Comparison of ENCODE assay signal across 18 mouse cellular contexts in the genomic region with DNA sequence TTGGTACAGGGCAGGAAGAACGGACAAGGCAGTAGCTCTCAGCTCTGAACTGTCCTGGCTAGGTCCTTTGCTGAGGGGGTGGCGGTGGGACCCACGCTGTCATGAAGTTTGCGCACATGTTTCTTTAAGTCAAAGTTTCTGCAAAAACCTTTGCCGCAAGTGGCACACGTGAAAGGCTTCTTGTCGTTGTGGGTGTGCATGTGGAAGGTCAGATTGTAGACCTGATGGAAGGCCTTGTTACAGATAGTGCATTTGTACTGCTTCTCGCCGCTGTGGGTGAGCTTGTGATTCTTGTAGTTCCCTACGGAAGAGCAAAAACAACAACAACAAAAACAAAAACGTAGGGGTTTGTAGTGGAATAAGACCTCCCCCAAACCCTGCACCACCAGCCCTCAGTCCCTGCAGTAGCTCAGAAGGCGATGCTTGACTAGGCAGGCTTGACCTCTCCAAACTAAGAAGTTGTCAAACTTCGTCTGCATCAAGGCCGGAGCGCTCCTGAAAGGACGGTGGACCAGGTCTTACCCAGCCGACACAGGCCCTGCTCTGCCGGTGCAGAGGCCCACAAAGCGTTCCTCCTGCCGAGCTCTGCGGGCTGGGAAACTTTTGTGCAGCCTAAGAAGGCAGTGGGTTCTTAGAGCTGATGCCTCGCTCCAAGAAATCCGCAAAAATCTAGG. TPM values are rescaled to one million over a fixed set of nuclear protein-coding genes. Genes with fewer than 3 reads are reported as not detected.
DNase-seq lines count a peak whose midpoint lies in the region; ATAC-seq and TF ChIP-seq lines count a peak whose summit lies in the region.
"Had no signal": no experiment of that assay in that cellular context is flagged by ENCODE, and none has a peak within 500 bp of the region (broad histone marks: within the 10 kb centered on the region; RNA-seq: fewer than 3 reads in every experiment).

No protein-coding gene starts in this region.

- H3K27ac ChIP-seq in intestine, embryonic 14.5 days (ENCODE audit: low read depth), result no peak overlapping the region
- no peak overlapping the region for H3K27ac ChIP-seq in intestine, embryonic 15.5 days
- H3K27ac ChIP-seq in cortical plate, adult 2 months (ENCODE audit: insufficient read depth, low read length), result peak overlapping the region; percentile 28; the same call in 1 of the 2 replicates
- H3K27ac ChIP-seq in forebrain, embryonic 10.5 days, result peak overlapping the region; percentile 96
- H3K27ac ChIP-seq in cerebellum, adult 2 months (ENCODE audit: insufficient read depth, low read length), result no peak overlapping the region
- H3K27ac ChIP-seq: gastrocnemius, adult 2 months; limb, embryonic 15.5 days; neural tube, embryonic 13.5 days had no signal

- no peak for TF ChIP-seq CTCF in cortical plate, adult 2 months (IDR thresholded peaks at IDR 0.05; ENCODE audit: extremely low read depth, insufficient read depth, low read length)
- TF ChIP-seq CTCF in cerebellum, adult 2 months (IDR thresholded peaks at IDR 0.05; ENCODE audit: borderline replicate concordance, insufficient read depth, low read depth, low read length), result no peak

- no peaks in the 10 kb centered on the region for H3K36me3 ChIP-seq in intestine, embryonic 14.5 days (ENCODE audit: control insufficient read depth, insufficient read depth, low read length)
- H3K36me3 ChIP-seq in intestine, embryonic 15.5 days, result no peaks in the 10 kb centered on the region
- peaks cover 22% of the 10 kb centered on the region for H3K36me3 ChIP-seq in forebrain, embryonic 10.5 days (replicated peaks)
- H3K36me3 ChIP-seq: limb, embryonic 15.5 days; neural tube, embryonic 13.5 days had no signal

- H3K4me2 ChIP-seq in intestine, embryonic 14.5 days (ENCODE audit: low read length), result no peak overlapping the region
- no peak overlapping the region for H3K4me2 ChIP-seq in intestine, embryonic 15.5 days (replicated peaks)
- H3K4me2 ChIP-seq: limb, embryonic 15.5 days; neural tube, embryonic 13.5 days had no signal

- peak; percentile 60 for DNase-seq in intestine, embryonic 14.5 days (ENCODE audit: low spot score)
- DNase-seq in forebrain, embryonic 10.5 days (ENCODE audit: extremely low spot score, low spot score), result peak; percentile 48
- peak; percentile 16 for DNase-seq in mesoderm, embryonic 11.5 days (ENCODE audit: low read depth, low spot score)
- no peak for DNase-seq in cerebellum, adult 2 months
- DNase-seq in ovary, postnatal 14 days (ENCODE audit: low spot score), result no peak
- DNase-seq: B cell, adult 2 months; cerebellum, adult 11 months; gastrocnemius, adult 2 months; heart, postnatal 4 days; kidney, adult 11 months; kidney, postnatal 25 days; lung, adult 2 months had no signal

- H3K4me1 ChIP-seq in intestine, embryonic 14.5 days (replicated peaks; ENCODE audit: control insufficient read depth, insufficient read depth, low read length), result peaks cover 4% of the 10 kb centered on the region; the same call in 1 of the 2 replicates
- peaks cover 18% of the 10 kb centered on the region for H3K4me1 ChIP-seq in intestine, embryonic 15.5 days (replicated peaks)
- no peaks in the 10 kb centered on the region for H3K4me1 ChIP-seq in cortical plate, adult 2 months (ENCODE audit: control insufficient read depth, insufficient read depth, low read length)
- H3K4me1 ChIP-seq in forebrain, embryonic 10.5 days, result peaks cover 94% of the 10 kb centered on the region
- H3K4me1 ChIP-seq in cerebellum, adult 2 months (ENCODE audit: control insufficient read depth, insufficient read depth, low read length), result no peaks in the 10 kb centered on the region; the same call in 1 of the 2 replicates

- TF ChIP-seq POLR2A in cortical plate, adult 2 months (IDR thresholded peaks at IDR 0.05; ENCODE audit: extremely low read depth, insufficient read depth, low read length), result no peak
- TF ChIP-seq POLR2A in cerebellum, adult 2 months (IDR thresholded peaks at IDR 0.05; ENCODE audit: borderline replicate concordance, insufficient read depth, low read length), result no peak

- 1% methylated on average over 23 of the region's 23 CpGs for WGBS in intestine, embryonic 14.5 days
- WGBS in intestine, embryonic 15.5 days, result 4% methylated on average over 23 of the region's 23 CpGs
- WGBS in forebrain, embryonic 10.5 days, result 2% methylated on average over 23 of the region's 23 CpGs
- 43% methylated on average over 23 of the region's 23 CpGs for WGBS in cerebellum, adult 2 months

- H3K4me3 ChIP-seq in intestine, embryonic 14.5 days (ENCODE audit: low read depth, low read length), result no peak overlapping the region
- no peak overlapping the region for H3K4me3 ChIP-seq in intestine, embryonic 15.5 days (replicated peaks)
- H3K4me3 ChIP-seq in cortical plate, adult 2 months (ENCODE audit: insufficient read depth, low read length), result peak overlapping the region; percentile 82
- H3K4me3 ChIP-seq in forebrain, embryonic 10.5 days, result peak overlapping the region; percentile 71
- no peak overlapping the region for H3K4me3 ChIP-seq in cerebellum, adult 2 months (replicated peaks; ENCODE audit: insufficient read depth, low read depth, low read length)
- H3K4me3 ChIP-seq: gastrocnemius, adult 2 months; limb, embryonic 15.5 days; neural tube, embryonic 13.5 days had no signal

- H3K9me3 ChIP-seq in intestine, embryonic 14.5 days (ENCODE audit: control insufficient read depth, low read length), result no peaks in the 10 kb centered on the region
- H3K9me3 ChIP-seq in intestine, embryonic 15.5 days, result no peaks in the 10 kb centered on the region
- H3K9me3 ChIP-seq in forebrain, embryonic 10.5 days, result no peaks in the 10 kb centered on the region
- H3K9me3 ChIP-seq: limb, embryonic 15.5 days; neural tube, embryonic 13.5 days had no signal

- ATAC-seq in intestine, embryonic 14.5 days (replicated peaks; ENCODE audit: low FRiP score, low TSS enrichment, low read depth), result no peak
- ATAC-seq in intestine, embryonic 15.5 days, result no peak
- ATAC-seq in inflammation-experienced regulatory T-cells, adult 6 months, result no peak

- no peak overlapping the region for H3K9ac ChIP-seq in intestine, embryonic 14.5 days (ENCODE audit: low read length)
- H3K9ac ChIP-seq in intestine, embryonic 15.5 days, result no peak overlapping the region
- H3K9ac ChIP-seq: limb, embryonic 15.5 days; neural tube, embryonic 13.5 days had no signal

- H3K27me3 ChIP-seq in intestine, embryonic 14.5 days (replicated peaks; ENCODE audit: control insufficient read depth, insufficient read depth, low read length), result peaks cover 99% of the 10 kb centered on the region
- peaks cover 92% of the 10 kb centered on the region for H3K27me3 ChIP-seq in intestine, embryonic 15.5 days (replicated peaks)
- peaks cover 100% of the 10 kb centered on the region for H3K27me3 ChIP-seq in forebrain, embryonic 10.5 days (ENCODE audit: poor library complexity, severe bottlenecking)
- H3K27me3 ChIP-seq in cerebellum, adult 2 months (ENCODE audit: control insufficient read depth, insufficient read depth, low read length), result peaks cover 9% of the 10 kb centered on the region; the same call in 1 of the 2 replicates

RNA-seq across cellular contexts. Expression of a gene that starts 5.4 kb away (rescaled TPM):
- not detected in 2 replicates for polyA plus RNA-seq in intestine, embryonic 14.5 days (2014; fragmentation: Nextera tagmentation; extraction: Ambion mirVana)
- not detected in 2 replicates for polyA plus RNA-seq in intestine, embryonic 15.5 days (2015; fragmentation: Nextera tagmentation; extraction: Ambion mirVana)
- polyA plus RNA-seq in cortical plate, adult 2 months (2012; rRNA removed), result 35.7 and 42.9 TPM in 2 replicates
- 31.3 and 35.2 TPM in 2 replicates for polyA plus RNA-seq in forebrain, embryonic 10.5 days (2016; fragmentation: Nextera tagmentation; extraction: Ambion mirVana)
- polyA plus RNA-seq in cerebellum, adult 2 months (2012; rRNA removed), result not detected in 2 replicates
- not detected for polyA plus RNA-seq in inflammation-experienced regulatory T-cells, adult 6 months (2017; shearing (Covaris generic))
- polyA plus RNA-seq: limb, embryonic 15.5 days; lung, adult 2 months; neural tube, embryonic 13.5 days; spleen, adult 2 months had no signal

RNA-seq across cellular contexts. Expression of a gene that starts 58.6 kb away (rescaled TPM):
- 40.7 and 46.7 TPM in 2 replicates for polyA plus RNA-seq in intestine, embryonic 14.5 days (2014; fragmentation: Nextera tagmentation; extraction: Ambion mirVana)
- polyA plus RNA-seq in intestine, embryonic 15.5 days (2015; fragmentation: Nextera tagmentation; extraction: Ambion mirVana), result 46.3 and 49.6 TPM in 2 replicates
- 37.9 and 38.3 TPM in 2 replicates for polyA plus RNA-seq in cortical plate, adult 2 months (2012; rRNA removed)
- polyA plus RNA-seq in forebrain, embryonic 10.5 days (2016; fragmentation: Nextera tagmentation; extraction: Ambion mirVana), result 24.4 and 26.3 TPM in 2 replicates
- polyA plus RNA-seq in cerebellum, adult 2 months (2012; rRNA removed), result 25.6 and 27.4 TPM in 2 replicates
- 100 to 1,000 TPM in 2 of 3 experiments, 10 to 100 TPM in 1; 93.9 to 125 (median 118) TPM for polyA plus RNA-seq in inflammation-experienced regulatory T-cells, adult 6 months (2017; shearing (Covaris generic))

RNA-seq across cellular contexts. Expression of a gene that starts 58.8 kb away (rescaled TPM):
- polyA plus RNA-seq in intestine, embryonic 14.5 days (2014; fragmentation: Nextera tagmentation; extraction: Ambion mirVana), result 0.07 TPM in 1 of 2 replicates, not detected in the other
- 0.11 and 0.19 TPM in 2 replicates for polyA plus RNA-seq in intestine, embryonic 15.5 days (2015; fragmentation: Nextera tagmentation; extraction: Ambion mirVana)
- polyA plus RNA-seq in cortical plate, adult 2 months (2012; rRNA removed), result 0.30 and 0.31 TPM in 2 replicates
- polyA plus RNA-seq in forebrain, embryonic 10.5 days (2016; fragmentation: Nextera tagmentation; extraction: Ambion mirVana), result 0.10 and 0.11 TPM in 2 replicates
- polyA plus RNA-seq in cerebellum, adult 2 months (2012; rRNA removed), result 0.33 and 0.34 TPM in 2 replicates
- not detected for polyA plus RNA-seq in inflammation-experienced regulatory T-cells, adult 6 months (2017; shearing (Covaris generic))
- polyA plus RNA-seq: neural tube, embryonic 13.5 days had no signal

Comparison
In these comparisons a context has a peak if more than half of its experiments do, and no peak if none do; other contexts are left out.
1. DNase-seq: peak in intestine, embryonic 14.5 days (single experiment), forebrain, embryonic 10.5 days (single experiment) and mesoderm, embryonic 11.5 days (single experiment); none in cerebellum, adult 2 months (0 of 2) and ovary, postnatal 14 days (single experiment).
2. H3K27ac ChIP-seq: peak in cortical plate, adult 2 months (single experiment) and forebrain, embryonic 10.5 days (single experiment); none in intestine, embryonic 14.5 days (single experiment), intestine, embryonic 15.5 days (single experiment) and cerebellum, adult 2 months (single experiment).
3. H3K4me3 ChIP-seq: peak in cortical plate, adult 2 months (single experiment) and forebrain, embryonic 10.5 days (single experiment); none in intestine, embryonic 14.5 days (single experiment), intestine, embryonic 15.5 days (single experiment) and cerebellum, adult 2 months (single experiment).
4. RNA of a gene that starts 5.4 kb away (polyA plus RNA-seq): 35.7 to 42.9 TPM in cortical plate, adult 2 months and 31.3 to 35.2 TPM in forebrain, embryonic 10.5 days; not detected in intestine, embryonic 14.5 days, not detected in cerebellum, adult 2 months, not detected in intestine, embryonic 15.5 days and not detected in inflammation-experienced regulatory T-cells, adult 6 months; every median in the first group is over 10 times any median in the second.